Mouse (Mus musculus): ENCODE measurements around the gene Muc5b.

Gene Muc5b

GRCm38 (mm10) chr7:141902791-141903190 is 63.9 kb downstream of the Muc5b start:
- no peak for DNase-seq (ENCODE audit: low read depth, low spot score)

GRCm38 (mm10) chr7:141908591-141908990 is 69.7 kb downstream of the Muc5b start:
- DNase-seq (ENCODE audit: low read depth, low spot score): no peak

GRCm38 (mm10) chr7:141911305-141911704 is 72.4 kb downstream of the Muc5b start:
- DNase-seq (ENCODE audit: low read depth, low spot score): no peak

- no peak for DNase-seq (ENCODE audit: low read depth, low spot score)
Observed at GRCm38 (mm10) chr7:141918407-141918806, 79.5 kb downstream of the Muc5b start, which contains the start of gene Tollip. Tollip (minus strand) TSS chr7:141918507.
